Mouse (Mus musculus) lung, embryonic 15.5 days (tissue): ENCODE measurements around the gene Tfap2a. TPM values are rescaled to one million over a fixed set of nuclear protein-coding genes. Genes with fewer than 3 reads are reported as not detected.

ENCODE experiments used
- ATAC-seq: fragments of 200-750 bp; cut with Nextera tagmentation; 2 replicates; pipeline ENCODE4 v1.8.0; 2017; ENCODE audit warnings: moderate number of reproducible peaks, borderline replicate concordance; ENCODE audit not compliant: low FRiP score, low TSS enrichment; ENCODE audit errors: extremely low read depth
- H3K27ac ChIP-seq: fragments of 300-500 bp; sonication (generic); 2 replicates; pipeline ENCODE4 v1.5.1; 2015; ENCODE audit warnings: moderate library complexity, mild to moderate bottlenecking, inconsistent platforms
- H3K27me3 ChIP-seq: fragments of 300-500 bp; sonication (generic); 2 replicates; pipeline ENCODE4 v1.6.1; 2015; ENCODE audit warnings: inconsistent platforms
- H3K36me3 ChIP-seq: fragments of 300-500 bp; sonication (generic); 2 replicates; pipeline ENCODE4 v1.6.1; 2015; ENCODE audit warnings: inconsistent platforms
- H3K4me1 ChIP-seq: fragments of 300-500 bp; sonication (generic); 2 replicates; pipeline ENCODE4 v1.6.1; 2015; ENCODE audit warnings: inconsistent platforms
- H3K4me2 ChIP-seq: fragments of 300-500 bp; sonication (generic); 2 replicates; pipeline ENCODE4 v1.6.1; 2015; ENCODE audit warnings: inconsistent platforms, mild to moderate bottlenecking, moderate library complexity
- H3K4me3 ChIP-seq: fragments of 300-500 bp; sonication (generic); 2 replicates; pipeline ENCODE4 v1.5.1; 2015; ENCODE audit warnings: mild to moderate bottlenecking, inconsistent platforms
- H3K9ac ChIP-seq: fragments of 300-500 bp; sonication (generic); 2 replicates; pipeline ENCODE4 v1.6.1; 2015; ENCODE audit warnings: inconsistent platforms
- H3K9me3 ChIP-seq: fragments of 300-500 bp; sonication (generic); 2 replicates; pipeline ENCODE4 v1.6.1; 2016; ENCODE audit warnings: inconsistent platforms
- WGBS: fragments of 180-500 bp; shearing (Covaris S2); methylation state at CpG from one replicate; pipeline ENCODE4 v1.1.7; 2015; 5-methylcytosine and 5-hydroxymethylcytosine counted together
- polyA plus RNA-seq: library from polyadenylated mRNA; unstranded; fragments of >200 nt; fragmentation: Nextera tagmentation; extraction: Ambion mirVana; gene quantifications from 2 replicates; pipeline ENCODE4 v1.2.1, GENCODE M21; 2015

Tfap2a gene
- polyA plus RNA-seq, 1 experiment from 2014 or later: 0.20 TPM

DNA sequence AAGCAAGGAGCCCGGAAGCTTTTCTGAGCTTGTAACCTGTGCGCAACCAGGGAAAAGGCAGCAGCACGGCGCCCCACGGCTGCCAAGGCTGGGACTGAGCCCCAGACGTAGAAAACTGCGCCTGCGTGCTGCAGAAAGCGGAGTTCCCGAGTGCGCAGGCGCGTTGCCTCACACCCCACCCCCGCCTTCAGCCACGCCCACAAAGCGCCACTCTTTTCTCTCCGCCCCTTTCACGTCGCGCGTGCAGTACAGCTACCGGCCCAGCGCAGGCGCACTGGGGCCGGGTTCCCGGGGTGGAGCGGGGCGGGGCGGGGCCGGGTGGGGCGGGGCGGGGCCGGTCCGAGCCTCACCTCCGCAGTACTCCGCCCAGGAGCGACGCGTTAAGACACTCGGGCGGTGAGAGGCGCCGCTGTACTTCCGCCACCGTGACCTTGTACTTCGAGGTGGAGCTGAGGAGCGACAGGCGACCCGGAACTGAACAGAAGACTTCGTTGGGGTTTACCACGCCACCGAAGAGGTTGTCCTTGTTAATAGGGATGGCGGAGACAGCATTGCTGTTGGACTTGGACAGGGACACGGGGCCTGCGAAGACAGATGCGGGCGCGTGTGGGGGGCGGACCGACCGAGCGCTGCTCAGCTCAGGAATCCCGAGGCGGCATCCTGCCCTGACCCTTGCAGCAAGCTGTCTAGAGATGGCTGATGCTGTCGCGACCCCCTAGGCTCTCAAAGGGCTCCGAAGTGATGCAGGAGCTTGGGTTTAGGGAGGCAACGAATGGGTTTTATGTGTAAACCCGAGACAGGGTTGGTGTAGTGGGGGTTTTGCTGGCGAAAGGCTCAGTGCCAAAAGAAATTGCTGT is 15.2 kb downstream of the Tfap2a start:
- H3K36me3 ChIP-seq: no peaks in the 10 kb centered on the region
- no peak overlapping the region for H3K27ac ChIP-seq
- H3K4me1 ChIP-seq: peaks cover 5% of the 10 kb centered on the region
- H3K9me3 ChIP-seq: no peaks in the 10 kb centered on the region
- H3K4me3 ChIP-seq: peak overlapping the region; percentile 53
- peak; percentile 95 for ATAC-seq
- H3K27me3 ChIP-seq: peaks cover 88% of the 10 kb centered on the region
- H3K9ac ChIP-seq: peak overlapping the region; percentile 27; the same call in 1 of the 2 replicates
- H3K4me2 ChIP-seq: peak overlapping the region; percentile 88
- under 1% methylated on average over 62 of the region's 70 CpGs for WGBS

DNA sequence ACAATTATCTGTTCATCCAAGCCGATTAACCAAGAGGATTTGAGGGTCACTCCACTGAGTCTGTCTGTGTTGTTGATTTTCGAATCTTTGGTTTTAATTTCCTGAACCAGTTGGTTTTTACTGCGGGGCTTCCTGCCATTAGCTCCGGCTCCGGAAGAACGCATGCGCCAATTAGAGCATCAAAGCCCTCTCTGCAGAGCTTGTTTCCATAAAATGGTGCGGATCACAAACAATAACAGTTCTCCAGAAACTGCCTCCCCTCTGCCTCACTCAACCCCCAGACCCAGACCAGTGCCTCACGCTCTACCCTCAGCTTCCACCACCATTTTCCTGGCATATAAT is 18.5 kb downstream of the Tfap2a start:
- no peak overlapping the region; the same call in 1 of the 2 replicates for H3K4me2 ChIP-seq
- H3K27ac ChIP-seq: no peak overlapping the region
- H3K9ac ChIP-seq: no peak overlapping the region
- H3K9me3 ChIP-seq: no peaks in the 10 kb centered on the region
- no peaks in the 10 kb centered on the region for H3K36me3 ChIP-seq
- H3K4me3 ChIP-seq: no peak overlapping the region
- H3K27me3 ChIP-seq: peaks cover 90% of the 10 kb centered on the region
- 9% methylated on average over 9 of the region's 9 CpGs for WGBS
- H3K4me1 ChIP-seq: peaks cover 5% of the 10 kb centered on the region
- no peak for ATAC-seq

DNA sequence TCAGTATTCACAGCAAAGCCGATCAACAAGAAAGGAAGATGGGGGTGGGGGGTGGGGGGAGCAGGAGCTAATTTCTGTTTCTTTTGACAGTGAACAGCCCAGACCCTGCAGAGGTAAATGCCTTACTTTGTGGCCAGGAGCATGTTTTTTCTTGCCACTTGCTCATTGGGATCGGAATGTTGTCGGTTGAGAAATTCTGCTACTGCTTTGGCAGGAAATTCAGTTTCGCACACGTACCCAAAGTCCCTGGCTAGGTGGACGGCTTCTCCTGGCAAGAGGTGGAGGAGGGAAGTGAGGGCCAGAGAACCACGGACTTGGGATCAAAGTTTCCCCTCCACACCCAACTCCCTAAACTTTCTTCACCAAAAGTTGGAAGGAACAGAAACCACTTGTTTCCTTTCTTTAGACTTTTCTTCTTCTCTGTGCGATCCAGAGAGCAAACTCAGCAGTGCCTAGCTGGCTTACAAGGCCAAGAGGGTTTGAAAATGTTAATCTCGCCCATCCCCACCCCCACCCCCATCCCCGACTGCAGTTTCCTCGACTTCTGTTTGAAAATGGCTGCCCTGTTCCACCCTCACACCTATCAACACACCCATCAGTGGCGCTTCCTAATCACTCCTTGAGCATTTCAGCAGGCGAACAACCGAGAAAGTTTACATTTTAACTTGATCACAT is 19.0 kb downstream of the Tfap2a start:
- Histone ChIP-seq H3K4me1 (peaks cover 5% of the 10 kb centered on the region), H3K36me3 (no peaks in the 10 kb centered on the region), H3K9me3 (no peaks in the 10 kb centered on the region), H3K27me3 (peaks cover 90% of the 10 kb centered on the region), H3K9ac (no peak overlapping the region), H3K4me3 (no peak overlapping the region), H3K27ac (no peak overlapping the region), H3K4me2 (no peak overlapping the region; the same call in 1 of the 2 replicates)
- WGBS: 19% methylated on average over 14 of the region's 14 CpGs
- no peak for ATAC-seq

DNA sequence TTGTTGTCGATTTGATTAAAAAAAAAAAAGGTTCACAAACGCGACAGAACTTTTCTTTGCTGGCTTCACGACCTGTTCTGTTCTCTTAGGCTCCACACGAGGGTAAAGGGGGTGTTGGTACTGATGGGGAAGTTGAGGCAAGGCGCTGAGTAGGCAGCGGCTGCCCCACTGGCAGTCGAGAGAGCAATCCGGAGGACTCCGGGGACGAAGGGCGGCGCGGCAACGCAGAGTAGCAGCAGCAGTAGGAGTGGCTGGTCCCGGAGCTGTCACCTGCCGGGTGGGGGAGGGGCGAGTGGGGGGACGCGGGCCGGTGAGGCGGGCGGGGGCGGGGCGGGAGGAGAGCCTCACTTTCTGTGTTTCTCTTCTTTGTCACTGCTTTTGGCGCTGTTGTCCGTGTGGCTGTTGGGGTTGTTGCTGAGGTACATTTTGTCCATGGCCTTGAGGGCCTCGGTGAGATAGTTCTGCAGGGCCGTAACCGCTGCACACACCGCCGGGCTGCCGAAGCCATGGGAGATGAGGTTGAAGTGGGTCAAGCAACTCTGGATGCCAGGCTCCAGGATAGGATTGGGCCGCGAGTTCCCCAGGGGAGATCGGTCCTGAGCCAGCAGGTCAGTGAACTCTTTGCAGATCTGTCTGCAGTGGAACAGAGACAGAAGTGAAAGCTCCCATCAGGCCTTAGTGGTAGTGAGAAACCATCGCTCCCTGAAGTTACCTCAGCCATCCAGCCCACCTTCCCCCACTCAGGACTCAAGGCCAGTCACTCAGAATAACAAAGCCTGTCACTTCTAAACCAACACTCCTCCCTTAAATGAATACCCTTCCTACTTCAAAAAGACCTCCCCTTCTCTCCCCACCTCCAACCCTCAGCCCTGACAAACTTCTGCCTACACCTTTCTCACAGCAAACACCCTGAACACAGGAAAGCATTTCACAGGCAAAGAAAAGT is 21.1 kb downstream of the Tfap2a start:
- Histone ChIP-seq H3K36me3 (no peaks in the 10 kb centered on the region), H3K9ac (no peak overlapping the region), H3K4me2 (peak overlapping the region; percentile 16; the same call in 1 of the 2 replicates), H3K4me1 (no peaks in the 10 kb centered on the region), H3K9me3 (no peaks in the 10 kb centered on the region), H3K27ac (no peak overlapping the region), H3K27me3 (peaks cover 97% of the 10 kb centered on the region), H3K4me3 (no peak overlapping the region)
- 7% methylated on average over 36 of the region's 37 CpGs for WGBS
- no peak for ATAC-seq

DNA sequence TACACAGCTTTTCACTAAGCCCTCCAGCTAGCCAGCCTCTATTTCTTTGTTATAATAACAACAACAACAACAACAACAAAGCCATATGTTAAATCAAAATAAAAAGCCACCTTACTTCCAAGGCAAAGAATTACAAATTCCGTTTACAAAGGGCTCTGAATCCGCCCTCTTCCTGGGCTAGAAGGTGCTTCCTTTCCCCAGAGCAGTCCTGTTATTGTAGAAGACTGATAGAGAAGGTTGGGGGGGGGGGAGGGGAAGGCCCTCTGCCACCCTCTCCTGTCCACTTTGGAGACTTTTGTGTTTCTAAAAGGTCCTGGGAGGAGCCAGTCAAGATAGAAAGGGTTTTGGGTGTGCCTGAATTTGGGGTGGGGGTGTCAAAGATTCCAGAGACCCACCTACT is 23.6 kb downstream of the Tfap2a start:
- 0% methylated on average over 2 of the region's 2 CpGs for WGBS

DNA sequence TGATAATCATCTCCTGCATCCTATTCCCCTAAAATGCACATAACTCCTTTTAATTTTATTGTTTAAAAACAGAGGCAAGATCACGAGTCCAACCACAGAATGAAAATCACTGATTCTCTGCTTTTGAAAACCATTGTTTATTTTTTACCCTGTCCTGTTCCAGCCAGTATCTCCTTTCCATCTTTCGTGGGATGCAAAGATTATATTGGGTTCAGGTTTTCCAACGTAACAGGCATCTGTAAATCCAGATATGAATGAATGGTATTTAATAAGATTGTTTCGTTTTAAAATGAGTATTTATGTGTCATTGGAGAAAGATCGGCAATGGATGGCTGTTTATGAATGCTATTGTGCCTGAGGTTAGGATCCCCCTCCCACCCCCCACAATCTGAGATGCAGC is 24.5 kb downstream of the Tfap2a start:
- no peak overlapping the region for H3K4me2 ChIP-seq
- no peak for ATAC-seq
- no peak overlapping the region for H3K27ac ChIP-seq
- no peaks in the 10 kb centered on the region for H3K36me3 ChIP-seq
- no peak overlapping the region for H3K9ac ChIP-seq
- H3K27me3 ChIP-seq: peaks cover 97% of the 10 kb centered on the region
- 6% methylated on average over 5 of the region's 5 CpGs for WGBS
- no peak overlapping the region for H3K4me3 ChIP-seq
- no peaks in the 10 kb centered on the region for H3K9me3 ChIP-seq
- no peaks in the 10 kb centered on the region for H3K4me1 ChIP-seq

More for the DNA sequence above, 23.6 kb downstream of the Tfap2a start:
- H3K4me1 ChIP-seq: no peaks in the 10 kb centered on the region
- H3K9ac ChIP-seq: no peak overlapping the region
- no peak overlapping the region for H3K27ac ChIP-seq
- H3K27me3 ChIP-seq: peaks cover 97% of the 10 kb centered on the region
- ATAC-seq: no peak
- no peak overlapping the region for H3K4me2 ChIP-seq
- H3K9me3 ChIP-seq: no peaks in the 10 kb centered on the region
- no peaks in the 10 kb centered on the region for H3K36me3 ChIP-seq
- H3K4me3 ChIP-seq: no peak overlapping the region

DNA sequence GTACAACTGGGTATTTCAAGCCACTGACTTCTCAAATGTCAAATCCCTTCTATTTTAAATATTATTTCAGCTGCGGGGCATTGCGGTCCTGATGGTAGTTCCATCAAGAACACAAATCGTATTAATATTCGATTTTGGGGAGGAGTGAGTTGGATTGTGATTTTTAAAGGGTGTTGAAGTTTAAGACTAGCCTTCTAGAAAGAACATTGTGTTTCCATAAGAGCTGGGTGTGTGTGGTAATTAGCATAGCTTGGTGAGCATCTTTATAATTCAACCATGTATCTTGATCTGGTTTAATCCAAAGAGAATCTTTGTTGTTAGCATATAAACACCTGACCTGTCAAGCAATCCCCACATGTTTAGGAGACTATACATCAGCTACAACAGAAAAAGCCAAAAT is 24.9 kb downstream of the Tfap2a start:
- H3K4me3 ChIP-seq: no peak overlapping the region
- ATAC-seq: no peak
- no peak overlapping the region for H3K4me2 ChIP-seq
- 9% methylated on average over 4 of the region's 4 CpGs for WGBS
- no peak overlapping the region for H3K9ac ChIP-seq
- H3K27me3 ChIP-seq: peaks cover 97% of the 10 kb centered on the region
- H3K9me3 ChIP-seq: no peaks in the 10 kb centered on the region
- no peaks in the 10 kb centered on the region for H3K36me3 ChIP-seq
- no peak overlapping the region for H3K27ac ChIP-seq
- no peaks in the 10 kb centered on the region for H3K4me1 ChIP-seq

DNA sequence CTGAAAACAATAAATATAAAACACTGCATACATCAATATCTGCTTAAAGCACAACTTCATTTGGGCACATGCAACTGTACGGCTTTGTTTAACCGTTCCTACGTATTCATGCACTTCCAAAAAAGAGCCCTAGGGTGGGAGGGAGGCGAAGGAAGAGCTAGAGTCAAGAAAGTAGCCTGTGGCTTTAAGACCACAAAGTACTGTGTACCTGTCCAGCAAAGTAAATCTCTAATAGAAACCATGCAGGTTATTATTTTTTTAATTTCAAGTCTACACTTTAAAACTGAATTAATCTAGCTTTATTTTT is 25.7 kb downstream of the Tfap2a start:
- no peak overlapping the region for H3K4me2 ChIP-seq
- WGBS: 3% methylated on average over 4 of the region's 4 CpGs

DNA sequence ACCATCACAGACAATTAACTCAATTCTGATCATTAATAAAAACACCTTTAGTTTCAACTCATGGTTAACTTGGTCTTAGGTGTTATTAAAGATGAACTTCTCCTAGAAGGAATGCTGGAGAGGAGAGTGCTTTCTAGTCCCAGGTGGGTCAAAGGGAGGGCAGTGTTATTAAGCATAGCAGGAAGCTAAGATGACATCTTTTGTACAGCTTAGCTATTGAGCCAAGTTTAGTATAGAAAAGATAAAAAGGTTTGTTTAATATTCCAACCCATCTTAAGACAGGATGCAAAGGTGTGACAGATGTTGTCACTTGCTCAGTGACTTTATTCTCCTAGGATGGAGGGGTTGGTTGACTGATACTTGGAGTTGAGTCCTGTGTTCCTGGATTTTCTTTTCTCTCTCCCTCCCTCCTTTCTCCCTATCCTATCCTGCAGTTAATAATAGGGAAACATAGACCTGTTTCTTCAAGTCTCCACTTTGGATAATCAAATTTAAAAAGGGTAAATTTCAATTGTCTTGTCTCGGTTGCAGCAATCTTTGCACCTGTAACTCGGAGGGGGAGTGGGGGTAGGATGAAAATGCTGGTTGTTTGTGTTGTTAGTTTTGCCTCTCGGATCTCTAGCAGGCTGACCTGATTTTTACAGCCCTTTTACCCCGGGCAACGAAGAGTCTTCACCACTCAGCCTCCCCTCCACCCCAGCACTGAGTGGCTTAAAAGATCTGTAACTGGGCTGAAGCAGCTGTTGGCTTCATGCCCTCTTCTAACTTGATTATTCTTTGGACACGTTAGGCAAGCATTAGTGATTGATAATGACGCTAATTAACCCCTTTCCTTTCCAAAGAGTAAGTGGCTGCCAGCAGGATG is 26.3 kb downstream of the Tfap2a start:
- Histone ChIP-seq H3K4me3 (no peak overlapping the region), H3K4me2 (no peak overlapping the region), H3K9me3 (no peaks in the 10 kb centered on the region), H3K27ac (no peak overlapping the region), H3K9ac (no peak overlapping the region), H3K27me3 (peaks cover 97% of the 10 kb centered on the region), H3K36me3 (no peaks in the 10 kb centered on the region), H3K4me1 (no peaks in the 10 kb centered on the region)
- no peak for ATAC-seq
- WGBS: under 1% methylated on average over 7 of the region's 7 CpGs

More for the DNA sequence above, 25.7 kb downstream of the Tfap2a start:
- H3K4me3 ChIP-seq: no peak overlapping the region
- H3K4me1 ChIP-seq: no peaks in the 10 kb centered on the region
- H3K9me3 ChIP-seq: no peaks in the 10 kb centered on the region
- no peak overlapping the region for H3K9ac ChIP-seq
- no peak for ATAC-seq
- no peak overlapping the region for H3K27ac ChIP-seq
- H3K36me3 ChIP-seq: no peaks in the 10 kb centered on the region
- peaks cover 97% of the 10 kb centered on the region for H3K27me3 ChIP-seq

DNA sequence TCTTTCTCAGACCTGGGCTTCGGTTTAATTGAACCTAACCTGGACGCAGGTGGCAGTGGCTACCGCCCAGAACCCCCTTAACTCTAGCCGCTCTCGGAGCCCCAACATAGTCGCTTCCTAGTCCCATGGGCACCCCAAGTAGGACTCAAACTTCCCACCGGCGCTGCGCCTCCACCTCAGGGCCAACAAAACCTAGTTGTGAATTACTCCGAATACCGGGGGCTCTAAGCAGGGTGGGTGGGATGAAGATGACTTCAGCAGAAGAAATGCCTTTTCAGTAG is 28.2 kb downstream of the Tfap2a start:
- Histone ChIP-seq H3K27ac (no peak overlapping the region), H3K27me3 (peaks cover 99% of the 10 kb centered on the region), H3K4me1 (peaks cover 3% of the 10 kb centered on the region), H3K36me3 (no peaks in the 10 kb centered on the region), H3K4me3 (no peak overlapping the region), H3K4me2 (no peak overlapping the region), H3K9ac (no peak overlapping the region), H3K9me3 (no peaks in the 10 kb centered on the region)
- ATAC-seq: no peak
- WGBS: 2% methylated on average over 11 of the region's 11 CpGs

DNA sequence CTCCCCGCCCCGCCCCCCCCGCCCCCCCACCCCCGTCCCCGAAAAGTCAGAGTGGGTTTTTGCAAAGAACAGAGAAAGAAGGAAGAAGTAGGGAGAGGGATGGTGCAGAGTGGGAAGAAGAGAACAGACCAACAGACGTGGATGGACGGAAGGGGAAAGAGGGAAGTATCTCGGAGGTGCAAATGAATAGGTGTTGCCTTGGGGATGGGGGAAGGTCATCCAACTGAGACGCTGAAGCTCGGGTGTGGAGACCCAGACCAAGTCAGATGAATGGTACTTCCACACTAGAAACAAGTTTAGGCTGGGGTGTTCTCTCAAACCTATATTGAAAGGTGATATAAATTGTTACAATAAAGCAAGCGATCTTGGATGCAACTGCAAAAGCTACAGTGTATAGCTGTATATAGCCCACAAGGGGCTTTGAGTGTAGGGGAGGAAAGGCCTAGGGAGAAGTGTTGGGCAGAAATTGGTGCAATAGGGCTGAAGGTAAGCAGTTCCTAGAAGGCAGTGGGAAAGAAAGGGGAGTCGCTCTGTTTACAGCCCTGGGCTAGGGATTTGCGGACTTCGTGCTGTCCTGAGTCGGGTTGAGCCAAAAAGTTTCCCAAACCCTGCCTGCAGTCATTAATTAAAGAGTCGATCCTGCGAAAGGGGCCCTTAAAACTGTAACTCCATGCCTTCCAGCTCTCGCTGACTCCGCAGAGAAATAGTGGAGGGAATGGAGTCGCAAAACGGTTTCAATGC is 28.7 kb downstream of the Tfap2a start:
- Histone ChIP-seq H3K4me3 (no peak overlapping the region), H3K27ac (no peak overlapping the region), H3K9me3 (no peaks in the 10 kb centered on the region), H3K4me1 (peaks cover 7% of the 10 kb centered on the region), H3K27me3 (peaks cover 99% of the 10 kb centered on the region), H3K36me3 (no peaks in the 10 kb centered on the region), H3K4me2 (no peak overlapping the region), H3K9ac (no peak overlapping the region)
- 2% methylated on average over 21 of the region's 21 CpGs for WGBS
- no peak for ATAC-seq
